Mouse (Mus musculus) neural tube, embryonic 12.5 days (tissue): ENCODE results near the gene Gm21992. TPM values are rescaled to one million over a fixed set of nuclear protein-coding genes. Genes with fewer than 3 reads are reported as not detected.

ENCODE experiments used
- ATAC-seq: fragments of 200-750 bp; cut with Nextera tagmentation; 2 replicates; pipeline ENCODE4 v1.8.0; 2017; ENCODE audit warnings: low read depth, mild to moderate bottlenecking, moderate TSS enrichment, moderate library complexity; ENCODE audit not compliant: low FRiP score
- H3K27ac ChIP-seq: fragments of 300-500 bp; sonication (generic); 2 replicates; pipeline ENCODE4 v1.5.1; 2016
- H3K27me3 ChIP-seq: fragments of 300-500 bp; sonication (generic); replicated peaks from 2 replicates; pipeline ENCODE4 v1.6.1; 2016; ENCODE audit warnings: mild to moderate bottlenecking
- H3K36me3 ChIP-seq: fragments of 300-500 bp; sonication (generic); 2 replicates; pipeline ENCODE4 v1.6.1; 2016; ENCODE audit warnings: mild to moderate bottlenecking
- H3K4me1 ChIP-seq: fragments of 300-500 bp; sonication (generic); 2 replicates; pipeline ENCODE4 v1.6.1; 2016
- H3K4me2 ChIP-seq: fragments of 300-500 bp; sonication (generic); replicated peaks from 2 replicates; pipeline ENCODE4 v1.6.1; 2016; ENCODE audit warnings: mild to moderate bottlenecking
- H3K4me3 ChIP-seq: fragments of 300-500 bp; sonication (generic); 2 replicates; pipeline ENCODE4 v1.5.1; 2016
- H3K9ac ChIP-seq: fragments of 300-500 bp; sonication (generic); 2 replicates; pipeline ENCODE4 v1.6.1; 2016; ENCODE audit warnings: mild to moderate bottlenecking
- H3K9me3 ChIP-seq: fragments of 300-500 bp; sonication (generic); 2 replicates; pipeline ENCODE4 v1.6.1; 2016; ENCODE audit warnings: mild to moderate bottlenecking
- whole genome bisulfite sequencing: fragments of 180-500 bp; shearing (Covaris S2); methylation state at CpG from one replicate; pipeline ENCODE4 v1.1.7; 2016; 5-methylcytosine and 5-hydroxymethylcytosine counted together
- polyA plus RNA-seq: library from polyadenylated mRNA; unstranded; fragments of >200 nt; fragmentation: Nextera tagmentation; extraction: Ambion mirVana; gene quantifications from 2 replicates; pipeline ENCODE4 v1.2.1, GENCODE M21; 2016

The Gm21992 gene
- polyA plus RNA-seq, 1 experiment from 2014 or later: 28.1 TPM

DNA sequence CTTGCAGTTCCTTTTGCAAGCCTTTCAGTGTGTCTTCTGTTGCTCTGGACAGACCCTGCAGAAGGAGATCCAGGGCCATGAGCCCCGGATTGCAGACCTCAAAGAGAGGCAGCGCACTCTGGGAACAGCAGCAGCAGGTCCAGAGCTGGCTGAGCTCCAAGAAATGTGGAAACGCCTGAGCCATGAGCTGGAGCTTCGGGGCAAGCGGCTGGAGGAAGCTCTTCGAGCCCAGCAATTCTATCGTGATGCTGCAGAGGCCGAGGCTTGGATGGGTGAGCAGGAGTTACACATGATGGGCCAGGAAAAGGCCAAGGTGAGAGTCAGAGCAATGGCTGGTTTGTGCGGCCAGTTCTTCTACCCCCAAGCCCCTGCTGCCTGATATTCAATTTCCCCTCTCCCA is 66.4 kb downstream of the Gm21992 start:
- H3K9ac ChIP-seq: no peak overlapping the region
- no peak overlapping the region for H3K4me3 ChIP-seq
- 87% methylated on average over 9 of the region's 9 CpGs for WGBS
- H3K27me3 ChIP-seq: no peaks in the 10 kb centered on the region
- H3K4me2 ChIP-seq: no peak overlapping the region
- no peak for ATAC-seq
- no peak overlapping the region for H3K27ac ChIP-seq
- no peaks in the 10 kb centered on the region for H3K9me3 ChIP-seq
- H3K36me3 ChIP-seq: peaks cover 90% of the 10 kb centered on the region
- H3K4me1 ChIP-seq: no peaks in the 10 kb centered on the region

DNA sequence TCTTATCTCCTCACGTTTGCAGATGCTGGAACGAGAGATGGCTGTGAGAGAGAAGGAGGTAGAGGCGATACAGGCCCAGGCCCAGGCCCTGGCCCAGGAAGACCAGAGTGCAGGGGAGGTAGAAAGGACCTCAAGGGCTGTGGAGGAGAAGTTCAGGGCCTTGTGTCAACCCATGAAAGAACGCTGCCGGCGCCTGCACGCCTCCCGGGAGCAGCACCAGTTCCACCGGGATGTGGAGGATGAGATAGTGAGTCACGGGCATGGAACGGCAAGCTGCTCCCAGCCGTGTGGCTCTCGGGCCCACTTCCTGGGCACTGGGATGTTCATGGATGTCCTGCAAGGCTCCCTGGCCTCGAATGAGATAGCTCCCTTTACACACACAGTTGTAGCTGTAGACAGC is 67.4 kb downstream of the Gm21992 start:
- H3K4me1 ChIP-seq: no peaks in the 10 kb centered on the region
- H3K27me3 ChIP-seq: no peaks in the 10 kb centered on the region
- H3K9ac ChIP-seq: no peak overlapping the region
- H3K9me3 ChIP-seq: no peaks in the 10 kb centered on the region
- H3K4me2 ChIP-seq: no peak overlapping the region
- no peak for ATAC-seq
- WGBS: 86% methylated on average over 14 of the region's 14 CpGs
- peaks cover 90% of the 10 kb centered on the region for H3K36me3 ChIP-seq
- H3K4me3 ChIP-seq: no peak overlapping the region
- no peak overlapping the region for H3K27ac ChIP-seq

DNA sequence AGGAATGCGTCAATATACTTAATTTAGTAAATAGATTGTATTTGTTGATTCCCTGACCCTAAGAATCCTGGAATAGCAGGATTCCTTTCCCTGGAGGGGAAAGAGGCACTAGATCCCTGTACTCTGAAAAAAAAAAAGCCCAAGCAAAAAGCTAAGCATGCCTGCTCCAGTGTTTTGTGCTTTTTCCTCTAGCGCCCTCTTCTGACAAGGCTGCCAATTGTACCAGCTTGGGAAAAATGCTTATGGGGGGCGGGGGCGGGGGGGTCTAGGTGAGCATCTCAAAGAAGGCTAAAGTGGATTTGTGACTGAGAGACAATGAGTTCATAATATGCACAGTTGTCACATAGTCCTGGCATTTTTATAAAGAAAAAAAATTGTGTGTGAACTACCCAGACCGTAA is 67.9 kb downstream of the Gm21992 start:
- WGBS: 44% methylated on average over 5 of the region's 5 CpGs

DNA sequence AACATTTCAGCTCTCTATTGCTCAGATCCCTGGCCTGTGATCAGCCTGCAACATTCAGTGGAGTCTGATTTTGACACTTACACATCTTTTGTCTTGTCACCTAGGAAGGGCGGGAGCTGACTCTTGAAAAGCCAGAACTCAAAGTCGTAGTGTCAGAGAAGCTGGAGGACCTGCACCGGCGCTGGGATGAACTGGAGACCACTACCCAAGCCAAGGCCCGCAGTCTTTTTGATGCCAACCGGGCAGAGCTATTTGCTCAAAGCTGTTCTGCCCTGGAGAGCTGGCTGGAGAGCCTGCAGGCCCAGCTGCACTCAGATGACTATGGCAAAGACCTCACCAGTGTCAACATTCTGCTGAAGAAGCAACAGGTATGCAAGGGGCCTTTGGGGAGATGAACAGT is 69.2 kb downstream of the Gm21992 start:
- H3K4me1 ChIP-seq: no peaks in the 10 kb centered on the region
- H3K27me3 ChIP-seq: no peaks in the 10 kb centered on the region
- no peak for ATAC-seq
- no peak overlapping the region for H3K27ac ChIP-seq
- H3K36me3 ChIP-seq: peaks cover 89% of the 10 kb centered on the region
- no peak overlapping the region for H3K4me3 ChIP-seq
- WGBS: 88% methylated on average over 6 of the region's 6 CpGs
- no peak overlapping the region for H3K9ac ChIP-seq
- H3K4me2 ChIP-seq: no peak overlapping the region
- no peaks in the 10 kb centered on the region for H3K9me3 ChIP-seq

More for the DNA sequence above, 67.9 kb downstream of the Gm21992 start:
- Histone ChIP-seq H3K4me2 (no peak overlapping the region), H3K4me3 (no peak overlapping the region), H3K27ac (no peak overlapping the region), H3K9me3 (no peaks in the 10 kb centered on the region), H3K36me3 (peaks cover 89% of the 10 kb centered on the region), H3K9ac (no peak overlapping the region), H3K4me1 (no peaks in the 10 kb centered on the region), H3K27me3 (no peaks in the 10 kb centered on the region)
- ATAC-seq: no peak

DNA sequence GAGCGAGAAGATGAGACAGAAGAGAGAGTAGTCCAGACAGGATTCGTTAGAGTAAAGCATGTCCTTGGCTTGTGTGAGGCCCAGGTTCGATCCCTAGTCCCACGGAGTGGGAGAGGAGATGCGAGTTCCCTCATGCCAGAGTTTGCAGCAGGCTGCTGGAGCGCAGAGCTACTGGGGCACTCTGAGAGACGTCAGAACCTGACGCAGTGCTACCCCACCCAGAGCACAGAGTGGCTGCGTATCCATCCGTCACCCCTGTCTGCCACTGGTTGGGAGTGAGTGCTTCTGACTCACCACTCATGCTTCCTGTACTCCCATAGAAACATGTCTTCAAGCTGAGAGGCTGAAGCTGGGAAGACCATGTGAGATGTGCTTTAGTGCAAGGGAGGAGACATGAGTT is 69.9 kb downstream of the Gm21992 start:
- Histone ChIP-seq H3K27ac (no peak overlapping the region), H3K9ac (no peak overlapping the region), H3K9me3 (no peaks in the 10 kb centered on the region), H3K36me3 (peaks cover 86% of the 10 kb centered on the region), H3K4me1 (no peaks in the 10 kb centered on the region), H3K4me3 (no peak overlapping the region), H3K4me2 (no peak overlapping the region), H3K27me3 (no peaks in the 10 kb centered on the region)
- 87% methylated on average over 10 of the region's 10 CpGs for WGBS
- no peak for ATAC-seq

DNA sequence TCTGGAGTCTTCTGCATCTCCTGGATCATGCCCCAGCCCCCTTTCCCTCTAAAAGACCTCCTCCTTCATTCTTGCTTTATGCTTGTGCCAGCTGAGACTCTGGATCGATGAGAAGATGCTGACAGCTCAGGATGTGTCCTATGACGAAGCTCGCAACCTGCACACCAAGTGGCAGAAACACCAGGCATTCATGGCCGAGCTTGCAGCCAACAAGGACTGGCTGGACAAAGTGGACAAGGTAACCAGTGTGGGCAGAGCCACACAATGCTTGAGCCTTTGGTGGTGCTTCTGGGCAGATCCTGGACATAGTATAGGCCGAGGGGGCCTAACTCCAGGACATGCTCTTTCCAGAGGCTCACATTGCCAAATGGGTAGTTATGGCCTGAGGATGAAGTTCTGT is 71.7 kb downstream of the Gm21992 start:
- WGBS: 93% methylated on average over 5 of the region's 5 CpGs
- ATAC-seq: no peak

DNA sequence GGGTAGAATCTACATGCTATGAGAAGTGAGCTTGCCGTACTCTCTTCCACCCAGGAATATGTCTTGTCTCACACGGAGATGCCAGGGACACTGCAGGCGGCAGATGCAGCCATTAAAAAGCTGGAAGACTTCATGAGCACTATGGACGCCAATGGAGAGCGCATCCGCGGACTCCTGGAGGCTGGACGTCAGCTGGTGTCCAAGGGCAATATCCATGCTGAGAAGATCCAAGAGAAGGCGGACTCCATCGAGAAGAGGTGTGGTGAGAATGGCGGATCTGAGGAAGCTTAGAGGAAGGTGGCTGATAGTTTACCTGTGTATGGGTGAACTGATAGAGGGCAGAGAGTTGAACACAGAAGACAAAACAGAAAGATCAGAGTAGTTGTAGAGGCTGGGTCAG is 72.4 kb downstream of the Gm21992 start:
- Histone ChIP-seq H3K4me1 (no peaks in the 10 kb centered on the region), H3K9me3 (no peaks in the 10 kb centered on the region), H3K36me3 (peaks cover 74% of the 10 kb centered on the region), H3K9ac (no peak overlapping the region), H3K4me2 (no peak overlapping the region), H3K27me3 (no peaks in the 10 kb centered on the region), H3K27ac (no peak overlapping the region), H3K4me3 (no peak overlapping the region)
- 90% methylated on average over 11 of the region's 11 CpGs for WGBS
- no peak for ATAC-seq

More for the DNA sequence above, 71.7 kb downstream of the Gm21992 start:
- Histone ChIP-seq H3K27me3 (no peaks in the 10 kb centered on the region), H3K9ac (no peak overlapping the region), H3K4me3 (no peak overlapping the region), H3K4me1 (no peaks in the 10 kb centered on the region), H3K9me3 (no peaks in the 10 kb centered on the region), H3K4me2 (no peak overlapping the region), H3K36me3 (peaks cover 74% of the 10 kb centered on the region), H3K27ac (no peak overlapping the region)

DNA sequence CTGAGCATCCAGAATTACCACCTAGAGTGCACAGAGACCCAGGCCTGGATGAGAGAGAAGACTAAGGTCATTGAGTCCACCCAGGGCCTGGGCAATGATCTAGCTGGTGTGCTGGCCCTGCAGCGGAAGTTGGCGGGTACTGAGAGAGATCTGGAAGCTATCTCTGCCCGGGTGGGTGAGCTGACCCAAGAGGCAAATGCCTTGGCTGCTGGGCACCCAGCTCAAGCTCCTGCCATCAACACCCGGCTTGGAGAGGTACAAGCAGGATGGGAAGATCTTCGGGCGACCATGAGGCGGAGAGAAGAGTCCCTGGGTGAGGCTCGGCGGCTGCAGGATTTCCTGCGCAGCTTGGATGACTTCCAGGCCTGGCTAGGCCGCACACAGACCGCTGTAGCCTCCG is 73.5 kb downstream of the Gm21992 start:
- no peaks in the 10 kb centered on the region for H3K27me3 ChIP-seq
- H3K4me3 ChIP-seq: no peak overlapping the region
- no peaks in the 10 kb centered on the region for H3K4me1 ChIP-seq
- no peaks in the 10 kb centered on the region for H3K9me3 ChIP-seq
- no peak for ATAC-seq
- H3K27ac ChIP-seq: no peak overlapping the region
- no peak overlapping the region for H3K4me2 ChIP-seq
- no peak overlapping the region for H3K9ac ChIP-seq
- WGBS: 94% methylated on average over 13 of the region's 13 CpGs
- H3K36me3 ChIP-seq: peaks cover 82% of the 10 kb centered on the region

DNA sequence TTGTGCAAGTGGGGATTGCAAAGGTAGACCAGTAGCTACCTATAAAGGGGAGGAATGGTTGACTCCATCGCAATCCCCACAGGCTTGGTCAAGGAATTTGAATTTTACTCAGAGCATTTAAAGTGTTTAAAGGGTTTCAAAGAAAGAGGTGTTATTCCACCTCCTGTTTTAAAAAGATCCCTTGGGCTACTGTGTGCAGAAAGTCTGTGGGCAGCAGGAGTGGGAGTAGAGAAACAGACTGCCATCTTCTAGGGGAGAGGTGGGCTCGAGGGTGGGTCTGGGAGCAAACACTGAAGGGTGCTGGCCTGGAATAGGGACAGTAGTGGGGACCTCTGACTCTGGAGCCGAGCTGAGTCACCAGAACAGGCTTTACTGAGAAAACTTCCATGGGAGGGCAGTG is 78.4 kb downstream of the Gm21992 start:
- WGBS: 85% methylated on average over 3 of the region's 3 CpGs
- H3K36me3 ChIP-seq: peaks cover 79% of the 10 kb centered on the region
- H3K4me2 ChIP-seq: no peak overlapping the region

DNA sequence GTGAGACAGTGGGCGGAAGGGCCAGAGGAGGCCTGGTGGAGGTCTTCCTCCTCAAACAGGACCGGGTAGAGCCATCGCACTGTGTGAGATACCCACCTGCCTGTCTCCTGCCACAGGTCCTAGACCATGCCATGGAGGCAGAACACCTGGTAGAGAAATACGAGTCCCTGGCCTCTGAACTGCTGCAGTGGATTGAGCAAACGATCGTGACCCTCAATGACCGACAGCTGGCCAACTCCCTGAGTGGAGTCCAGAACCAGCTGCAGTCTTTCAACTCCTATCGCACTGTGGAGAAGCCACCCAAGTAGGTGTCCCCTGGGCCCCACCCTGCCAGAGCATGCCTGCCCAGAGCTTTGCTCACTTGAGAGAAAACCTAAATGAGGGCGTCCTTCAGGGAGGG is 82.2 kb downstream of the Gm21992 start:
- Histone ChIP-seq H3K27me3 (no peaks in the 10 kb centered on the region), H3K9ac (no peak overlapping the region), H3K36me3 (peaks cover 89% of the 10 kb centered on the region), H3K4me1 (no peaks in the 10 kb centered on the region), H3K4me2 (no peak overlapping the region), H3K4me3 (no peak overlapping the region), H3K9me3 (no peaks in the 10 kb centered on the region), H3K27ac (no peak overlapping the region)
- ATAC-seq: no peak
- 87% methylated on average over 9 of the region's 9 CpGs for WGBS

More for the DNA sequence above, 78.4 kb downstream of the Gm21992 start:
- ATAC-seq: no peak
- Histone ChIP-seq H3K27me3 (no peaks in the 10 kb centered on the region), H3K9me3 (no peaks in the 10 kb centered on the region), H3K4me3 (no peak overlapping the region), H3K27ac (no peak overlapping the region), H3K9ac (no peak overlapping the region), H3K4me1 (no peaks in the 10 kb centered on the region)

DNA sequence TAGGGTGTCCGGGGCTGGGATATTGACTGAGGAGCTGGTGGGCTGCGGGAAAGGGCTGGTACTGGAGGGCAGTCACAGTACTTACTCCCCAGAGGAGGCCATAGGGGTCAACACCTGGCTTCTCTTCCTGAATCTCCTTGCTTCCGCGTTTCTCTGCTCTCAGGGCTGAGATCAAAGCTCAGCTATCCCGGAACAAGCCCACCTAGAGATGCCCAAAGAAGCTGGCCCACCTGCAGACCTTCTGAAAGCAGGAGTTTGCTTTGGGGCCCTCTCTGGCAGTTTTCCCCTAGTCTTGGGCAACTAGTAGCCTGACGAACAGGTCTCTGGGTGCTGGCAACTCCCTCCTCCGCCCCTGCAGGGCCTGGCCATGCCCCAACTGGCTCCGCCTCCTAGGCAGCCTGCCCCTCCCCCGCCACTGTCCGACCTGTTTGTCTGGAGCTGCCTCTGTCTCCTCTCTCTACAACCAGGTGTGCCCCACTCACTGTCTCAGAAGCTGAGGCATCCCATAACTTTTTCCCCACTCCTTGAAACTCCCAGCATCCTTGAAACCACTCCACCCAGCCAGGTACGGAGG is 90.7 kb downstream of the Gm21992 start:
- Histone ChIP-seq H3K27ac (no peak overlapping the region), H3K9ac (no peak overlapping the region), H3K9me3 (no peaks in the 10 kb centered on the region), H3K4me3 (no peak overlapping the region), H3K27me3 (no peaks in the 10 kb centered on the region), H3K4me1 (peaks cover 10% of the 10 kb centered on the region), H3K4me2 (no peak overlapping the region), H3K36me3 (peaks cover 53% of the 10 kb centered on the region)
- no peak for ATAC-seq
- WGBS: 21% methylated on average over 11 of the region's 11 CpGs

DNA sequence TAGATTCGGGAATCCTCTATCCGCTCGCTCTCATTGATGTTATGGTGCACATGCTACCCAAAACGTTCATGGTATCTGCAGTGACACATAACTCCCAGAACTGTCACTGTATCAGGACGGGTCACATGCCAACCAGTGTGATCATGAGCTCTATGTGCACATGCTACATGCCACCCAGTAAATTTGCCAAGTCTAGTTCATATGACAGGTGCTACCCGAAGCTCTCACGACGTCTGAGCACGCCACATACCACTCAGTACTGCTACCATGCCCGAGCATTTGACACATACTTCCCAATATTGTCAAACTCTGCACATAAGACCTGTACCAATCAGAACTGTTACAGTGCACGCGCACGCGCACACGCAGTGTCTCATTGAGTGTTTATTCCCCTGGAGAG is 91.3 kb downstream of the Gm21992 start:
- Histone ChIP-seq H3K27me3 (no peaks in the 10 kb centered on the region), H3K4me2 (no peak overlapping the region), H3K9me3 (no peaks in the 10 kb centered on the region), H3K36me3 (peaks cover 48% of the 10 kb centered on the region), H3K27ac (no peak overlapping the region), H3K4me3 (no peak overlapping the region), H3K4me1 (peaks cover 10% of the 10 kb centered on the region), H3K9ac (no peak overlapping the region)
- WGBS: 88% methylated on average over 15 of the region's 15 CpGs
- ATAC-seq: no peak

DNA sequence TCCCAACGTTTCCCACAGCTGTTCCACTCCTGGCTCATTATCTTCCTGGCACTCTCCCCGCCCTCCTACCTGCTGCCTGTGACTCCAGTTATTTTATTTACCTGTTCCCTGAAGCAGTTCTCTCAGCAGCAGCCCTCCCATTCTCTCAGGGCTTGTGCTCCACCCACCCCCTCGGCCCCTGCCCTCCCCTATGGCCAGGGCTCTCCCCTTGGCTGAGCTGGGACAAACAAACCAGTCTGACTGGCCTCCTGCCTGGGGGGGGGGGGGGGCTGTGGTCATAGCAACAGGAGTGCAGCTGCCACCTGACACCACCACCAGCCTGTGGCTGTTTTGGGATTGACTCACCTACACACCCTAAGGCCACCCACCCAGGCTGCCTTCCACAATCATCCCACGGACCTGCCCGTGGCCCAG is 92.1 kb downstream of the Gm21992 start:
- no peak overlapping the region for H3K4me2 ChIP-seq
- no peaks in the 10 kb centered on the region for H3K9me3 ChIP-seq
- H3K27ac ChIP-seq: no peak overlapping the region
- H3K36me3 ChIP-seq: peaks cover 42% of the 10 kb centered on the region
- 22% methylated on average over 5 of the region's 5 CpGs for WGBS
- peaks cover 18% of the 10 kb centered on the region for H3K4me1 ChIP-seq
- ATAC-seq: no peak
- no peak overlapping the region for H3K4me3 ChIP-seq
- H3K27me3 ChIP-seq: no peaks in the 10 kb centered on the region
- 0 out of 2 replicates have a peak overlapping the region, but pooled peaks have one; percentile 38 for H3K9ac ChIP-seq
